Mouse (Mus musculus) liver, embryonic 14.5 days (tissue): ENCODE results near the gene E130114P18Rik. TPM values are rescaled to one million over a fixed set of nuclear protein-coding genes. Genes with fewer than 3 reads are reported as not detected.

Source experiments
- ATAC-seq: fragments of 200-750 bp; cut with Nextera tagmentation; 2 replicates; pipeline ENCODE4 v1.8.0; 2017; ENCODE audit warnings: moderate number of reproducible peaks, mild to moderate bottlenecking, moderate library complexity; ENCODE audit not compliant: insufficient read depth
- DNase-seq, 3 experiments: peaks; one replicate each; pipeline ENCODE4 v3.0.0-alpha.2; 2012 to 2013; ENCODE audit warnings: low read depth in 3 of 3, low spot score in 3 of 3
- H3K27ac ChIP-seq: fragments of 300-500 bp; sonication (generic); 2 replicates; pipeline ENCODE4 v1.5.1; 2014; ENCODE audit warnings: moderate library complexity, mild to moderate bottlenecking, control low read depth, inconsistent platforms
- H3K27me3 ChIP-seq: fragments of 300-500 bp; sonication (generic); 2 replicates; pipeline ENCODE4 v1.6.1; 2014; ENCODE audit warnings: mild to moderate bottlenecking, low read length, moderate library complexity; ENCODE audit not compliant: control insufficient read depth, insufficient read depth
- H3K36me3 ChIP-seq: fragments of 300-500 bp; sonication (generic); replicated peaks from 2 replicates; pipeline ENCODE4 v1.6.1; 2014; ENCODE audit warnings: low read depth; ENCODE audit not compliant: control insufficient read depth, insufficient read depth
- H3K4me1 ChIP-seq, 2 experiments: fragments of 200-500 bp in 1 of 2; fragments of 300-500 bp in 1 of 2; sonication (generic) in 1 of 2; replicated peaks; 2 replicates each; pipeline ENCODE4 v1.6.1; 2012 to 2014; ENCODE audit warnings: antibody characterized with exemption in 1 of 2, inconsistent platforms in 1 of 2, low read length in 1 of 2; ENCODE audit not compliant: control insufficient read depth in 2 of 2, insufficient read depth in 2 of 2
- H3K4me2 ChIP-seq: fragments of 300-500 bp; sonication (generic); 2 replicates; pipeline ENCODE4 v1.6.1; 2014; ENCODE audit warnings: low read depth, mild to moderate bottlenecking, control low read depth, moderate library complexity
- H3K4me3 ChIP-seq, 2 experiments: fragments of 200-500 bp in 1 of 2; fragments of 300-500 bp in 1 of 2; sonication (generic) in 1 of 2; 2 replicates each; pipeline ENCODE4 v1.5.1; 2012 to 2014; ENCODE audit warnings: low read depth in 2 of 2, low read length in 2 of 2, mild to moderate bottlenecking in 2 of 2, control low read depth in 1 of 2, inconsistent platforms in 1 of 2, moderate library complexity in 1 of 2; ENCODE audit not compliant: insufficient read depth in 1 of 2
- H3K9ac ChIP-seq: fragments of 300-500 bp; sonication (generic); replicated peaks from 2 replicates; pipeline ENCODE4 v1.6.1; 2014; ENCODE audit warnings: mild to moderate bottlenecking, control low read depth, moderate library complexity
- H3K9me3 ChIP-seq: fragments of 300-500 bp; sonication (generic); 2 replicates; pipeline ENCODE4 v1.6.1; 2016; ENCODE audit warnings: low read length, mixed read lengths; ENCODE audit not compliant: control insufficient read depth
- CTCF ChIP-seq: IDR thresholded peaks from 2 replicates; pipeline ENCODE4 v1.5.1; 2016; ENCODE audit warnings: antibody characterized with exemption, low read depth, control low read depth
- EP300 ChIP-seq: IDR thresholded peaks from 2 replicates; pipeline ENCODE4 v1.6.1; 2016; ENCODE audit warnings: antibody characterized with exemption, low read depth
- WGBS: fragments of 180-500 bp; shearing (Covaris S2); extraction: QIAGEN DNeasy Blood & Tissue Kit; methylation state at CpG from one replicate; pipeline ENCODE4 v1.1.7; 2014; ENCODE audit not compliant: insufficient replicate concordance; 5-methylcytosine and 5-hydroxymethylcytosine counted together
- polyA plus RNA-seq, 2 experiments: library from polyadenylated mRNA; depleted of rRNA in 1 of 2; stranded (reverse) in 1 of 2; unstranded in 1 of 2; fragments of >200 nt; fragmentation: Nextera tagmentation in 1 of 2; extraction: Ambion mirVana in 1 of 2; gene quantifications; 2 replicates each; pipeline versions ENCODE4 v1.2.1 to v1.2.3; 2012 to 2014

Gene E130114P18Rik
- polyA plus RNA-seq, 2 experiments: not detected

- Histone ChIP-seq H3K9ac (no peak overlapping the region), H3K36me3 (no peaks in the 10 kb centered on the region), H3K27ac (no peak overlapping the region), H3K9me3 (no peaks in the 10 kb centered on the region), H3K27me3 (no peaks in the 10 kb centered on the region), H3K4me3 (no peak overlapping the region), H3K4me1 (no peaks in the 10 kb centered on the region), H3K4me2 (no peak overlapping the region)
- DNase-seq (no peak), ATAC-seq (no peak)
- 64% methylated on average over 3 of the region's 3 CpGs for WGBS
- TF ChIP-seq CTCF (no peak), EP300 (no peak)
These were observed 195.8 kb downstream of the E130114P18Rik start for GRCm38 (mm10) chr4:97582064-97582415.

GRCm38 (mm10) chr4:97581314-97582063 lies 196.4 kb downstream of the E130114P18Rik start:
- H3K36me3 ChIP-seq: no peaks in the 10 kb centered on the region
- 57% methylated on average over 12 of the region's 12 CpGs for WGBS
- H3K9ac ChIP-seq: no peak overlapping the region
- no peak for TF ChIP-seq EP300
- TF ChIP-seq CTCF: no peak
- no peak overlapping the region for H3K4me3 ChIP-seq
- H3K27ac ChIP-seq: no peak overlapping the region
- H3K9me3 ChIP-seq: no peaks in the 10 kb centered on the region
- no peaks in the 10 kb centered on the region for H3K4me1 ChIP-seq
- ATAC-seq (no peak), DNase-seq (no peak)
- no peak overlapping the region for H3K4me2 ChIP-seq
- no peaks in the 10 kb centered on the region for H3K27me3 ChIP-seq

GRCm38 (mm10) chr4:97580906-97581305 lies 197.0 kb downstream of the E130114P18Rik start:
- Histone ChIP-seq H3K27ac (no peak overlapping the region), H3K4me2 (no peak overlapping the region), H3K9ac (no peak overlapping the region), H3K36me3 (no peaks in the 10 kb centered on the region), H3K4me1 (no peaks in the 10 kb centered on the region), H3K4me3 (no peak overlapping the region), H3K27me3 (no peaks in the 10 kb centered on the region), H3K9me3 (no peaks in the 10 kb centered on the region)
- TF ChIP-seq CTCF (no peak), EP300 (no peak)
- ATAC-seq (no peak), DNase-seq (no peak)
- 72% methylated on average over 7 of the region's 7 CpGs for WGBS

GRCm38 (mm10) chr4:97578571-97579165 lies 199.2 kb downstream of the E130114P18Rik start:
- Histone ChIP-seq H3K4me2 (no peak overlapping the region), H3K27ac (no peak overlapping the region), H3K4me3 (no peak overlapping the region), H3K27me3 (no peaks in the 10 kb centered on the region), H3K36me3 (no peaks in the 10 kb centered on the region), H3K9ac (no peak overlapping the region), H3K9me3 (no peaks in the 10 kb centered on the region), H3K4me1 (no peaks in the 10 kb centered on the region)
- ATAC-seq: no peak
- no peak for DNase-seq
- WGBS: 78% methylated on average over 9 of the region's 9 CpGs
- TF ChIP-seq CTCF (no peak), EP300 (no peak)

GRCm38 (mm10) chr4:97577431-97577830 lies 200.4 kb downstream of the E130114P18Rik start:
- DNase-seq: no peak
- 61% methylated on average over 5 of the region's 5 CpGs for WGBS
- no peak for ATAC-seq
- Histone ChIP-seq H3K4me1 (no peaks in the 10 kb centered on the region), H3K27me3 (no peaks in the 10 kb centered on the region), H3K9me3 (no peaks in the 10 kb centered on the region), H3K4me3 (no peak overlapping the region), H3K4me2 (no peak overlapping the region), H3K27ac (no peak overlapping the region), H3K9ac (no peak overlapping the region), H3K36me3 (no peaks in the 10 kb centered on the region)
- TF ChIP-seq CTCF: no peak
- no peak for TF ChIP-seq EP300
